Mouse (Mus musculus): Measurements from ENCODE around the gene Peg3. TPM values are rescaled to one million over a fixed set of nuclear protein-coding genes. Genes with fewer than 3 reads are reported as not detected.
A peak's percentile ranks its signal among the peaks of the same experiment; 100 is the strongest.

Gene Peg3
- polyA plus RNA-seq, 1 experiment from 2014 or later, result 307 TPM

GRCm38 (mm10) chr7:6744281-6744904 lies 14.2 kb upstream of the Peg3 start:
- Histone ChIP-seq H3K4me3 (0 out of 2 replicates have a peak overlapping the region, but pooled peaks have one; percentile 20), H3K27me3 (ENCODE audit: insufficient read depth, poor library complexity, severe bottlenecking) (no peaks in the 10 kb centered on the region), H3K9me3 (no peaks in the 10 kb centered on the region), H3K36me3 (peaks cover 4% of the 10 kb centered on the region; the same call in 1 of the 2 replicates), H3K4me1 (peaks cover 15% of the 10 kb centered on the region), H3K27ac (peak overlapping the region; percentile 79)
- 25% methylated on average over 10 of the region's 10 CpGs for WGBS
- no peak for DNase-seq (ENCODE audit: low spot score)

GRCm38 (mm10) chr7:6736060-6736459 lies 5.8 kb upstream of the Peg3 start:
- H3K27ac ChIP-seq, result no peak overlapping the region
- WGBS, result 87% methylated on average over 1 of the region's 1 CpGs

GRCm38 (mm10) chr7:6731930-6732329 lies 1.7 kb upstream of the Peg3 start:
- Histone ChIP-seq H3K27ac (peak overlapping the region; percentile 89), H3K9me3 (peaks cover 40% of the 10 kb centered on the region), H3K4me1 (no peaks in the 10 kb centered on the region), H3K27me3 (ENCODE audit: insufficient read depth, poor library complexity, severe bottlenecking) (no peaks in the 10 kb centered on the region), H3K36me3 (peaks cover 11% of the 10 kb centered on the region), H3K4me3 (peak overlapping the region; percentile 68)
- WGBS, result 55% methylated on average over 4 of the region's 4 CpGs
- DNase-seq (ENCODE audit: low spot score), result peak; percentile 65

More at GRCm38 (mm10) chr7:6736060-6736459, 5.8 kb upstream of the Peg3 start:
- Histone ChIP-seq H3K4me3 (no peak overlapping the region), H3K27me3 (ENCODE audit: insufficient read depth, poor library complexity, severe bottlenecking) (no peaks in the 10 kb centered on the region), H3K4me1 (no peaks in the 10 kb centered on the region), H3K9me3 (no peaks in the 10 kb centered on the region), H3K36me3 (peaks cover under 1% of the 10 kb centered on the region; the same call in 1 of the 2 replicates)
- no peak for DNase-seq (ENCODE audit: low spot score)

GRCm38 (mm10) chr7:6731373-6731772 lies 1.1 kb upstream of the Peg3 start:
- 45% methylated on average over 3 of the region's 3 CpGs for WGBS

GRCm38 (mm10) chr7:6730801-6731200 lies 570 bp upstream of the Peg3 start:
- no peaks in the 10 kb centered on the region for H3K4me1 ChIP-seq
- WGBS, result 31% methylated on average over 15 of the region's 15 CpGs
- H3K27me3 ChIP-seq (ENCODE audit: insufficient read depth, poor library complexity, severe bottlenecking), result no peaks in the 10 kb centered on the region
- H3K36me3 ChIP-seq, result peaks cover 19% of the 10 kb centered on the region
- peak overlapping the region; percentile 68 for H3K4me3 ChIP-seq
- DNase-seq (ENCODE audit: low spot score), result peak; percentile 75
- peak overlapping the region; percentile 89 for H3K27ac ChIP-seq
- H3K9me3 ChIP-seq, result peaks cover 40% of the 10 kb centered on the region

More at GRCm38 (mm10) chr7:6731373-6731772, 1.1 kb upstream of the Peg3 start:
- Histone ChIP-seq H3K27ac (peak overlapping the region; percentile 89), H3K9me3 (peaks cover 40% of the 10 kb centered on the region), H3K4me1 (no peaks in the 10 kb centered on the region), H3K36me3 (peaks cover 13% of the 10 kb centered on the region), H3K4me3 (peak overlapping the region; percentile 68), H3K27me3 (ENCODE audit: insufficient read depth, poor library complexity, severe bottlenecking) (no peaks in the 10 kb centered on the region)
- no peak for DNase-seq (ENCODE audit: low spot score)

- Histone ChIP-seq H3K4me3 (peak overlapping the region; percentile 68), H3K27me3 (ENCODE audit: insufficient read depth, poor library complexity, severe bottlenecking) (no peaks in the 10 kb centered on the region), H3K4me1 (no peaks in the 10 kb centered on the region), H3K27ac (peak overlapping the region; percentile 89), H3K9me3 (peaks cover 40% of the 10 kb centered on the region), H3K36me3 (peaks cover 34% of the 10 kb centered on the region)
- peak; percentile 98 for DNase-seq (ENCODE audit: low spot score)
- 40% methylated on average over 37 of the region's 37 CpGs for WGBS
Measured at GRCm38 (mm10) chr7:6729061-6729817, 992 bp downstream of the Peg3 start.

- Histone ChIP-seq H3K27me3 (ENCODE audit: insufficient read depth, poor library complexity, severe bottlenecking) (no peaks in the 10 kb centered on the region), H3K36me3 (peaks cover 42% of the 10 kb centered on the region), H3K9me3 (peaks cover 40% of the 10 kb centered on the region), H3K27ac (peak overlapping the region; percentile 89), H3K4me3 (peak overlapping the region; percentile 68), H3K4me1 (no peaks in the 10 kb centered on the region)
- 55% methylated on average over 19 of the region's 19 CpGs for WGBS
- DNase-seq (ENCODE audit: low spot score), result peak; percentile 97
Measured at GRCm38 (mm10) chr7:6728263-6728931, 1.8 kb downstream of the Peg3 start.

- Histone ChIP-seq H3K36me3 (peaks cover 49% of the 10 kb centered on the region), H3K27me3 (ENCODE audit: insufficient read depth, poor library complexity, severe bottlenecking) (no peaks in the 10 kb centered on the region), H3K27ac (peak overlapping the region; percentile 81), H3K9me3 (peaks cover 40% of the 10 kb centered on the region), H3K4me3 (peak overlapping the region; percentile 68), H3K4me1 (no peaks in the 10 kb centered on the region)
- peak; percentile 94 for DNase-seq (ENCODE audit: low spot score)
- 56% methylated on average over 19 of the region's 19 CpGs for WGBS
Measured at GRCm38 (mm10) chr7:6727351-6728121, 2.7 kb downstream of the Peg3 start.

GRCm38 (mm10) chr7:6709396-6709795 lies 20.8 kb downstream of the Peg3 start:
- no peak overlapping the region for H3K27ac ChIP-seq
- peaks cover 7% of the 10 kb centered on the region; the same call in 1 of the 2 replicates for H3K9me3 ChIP-seq

GRCm38 (mm10) chr7:6708451-6709180 lies 21.6 kb downstream of the Peg3 start:
- no peaks in the 10 kb centered on the region for H3K27me3 ChIP-seq (ENCODE audit: insufficient read depth, poor library complexity, severe bottlenecking)

More at GRCm38 (mm10) chr7:6709396-6709795, 20.8 kb downstream of the Peg3 start:
- Histone ChIP-seq H3K4me1 (no peaks in the 10 kb centered on the region), H3K4me3 (no peak overlapping the region), H3K36me3 (peaks cover 90% of the 10 kb centered on the region), H3K27me3 (ENCODE audit: insufficient read depth, poor library complexity, severe bottlenecking) (no peaks in the 10 kb centered on the region)
- 89% methylated on average over 15 of the region's 15 CpGs for WGBS
- peak; percentile 66 for DNase-seq (ENCODE audit: low spot score)

GRCm38 (mm10) chr7:6707416-6708015 lies 22.7 kb downstream of the Peg3 start:
- Histone ChIP-seq H3K36me3 (peaks cover 78% of the 10 kb centered on the region), H3K4me1 (no peaks in the 10 kb centered on the region), H3K9me3 (peaks cover 7% of the 10 kb centered on the region; the same call in 1 of the 2 replicates), H3K4me3 (no peak overlapping the region), H3K27ac (no peak overlapping the region), H3K27me3 (ENCODE audit: insufficient read depth, poor library complexity, severe bottlenecking) (no peaks in the 10 kb centered on the region)
- 91% methylated on average over 23 of the region's 23 CpGs for WGBS
- peak; percentile 70 for DNase-seq (ENCODE audit: low spot score)

More at GRCm38 (mm10) chr7:6708451-6709180, 21.6 kb downstream of the Peg3 start:
- Histone ChIP-seq H3K36me3 (peaks cover 89% of the 10 kb centered on the region), H3K27ac (no peak overlapping the region), H3K9me3 (peaks cover 7% of the 10 kb centered on the region; the same call in 1 of the 2 replicates), H3K4me3 (no peak overlapping the region), H3K4me1 (no peaks in the 10 kb centered on the region)
- WGBS, result 80% methylated on average over 17 of the region's 17 CpGs
- DNase-seq (ENCODE audit: low spot score), result peak; percentile 71
